Comparison of ENCODE assay signal across 8 mouse cellular contexts in the genomic region with DNA sequence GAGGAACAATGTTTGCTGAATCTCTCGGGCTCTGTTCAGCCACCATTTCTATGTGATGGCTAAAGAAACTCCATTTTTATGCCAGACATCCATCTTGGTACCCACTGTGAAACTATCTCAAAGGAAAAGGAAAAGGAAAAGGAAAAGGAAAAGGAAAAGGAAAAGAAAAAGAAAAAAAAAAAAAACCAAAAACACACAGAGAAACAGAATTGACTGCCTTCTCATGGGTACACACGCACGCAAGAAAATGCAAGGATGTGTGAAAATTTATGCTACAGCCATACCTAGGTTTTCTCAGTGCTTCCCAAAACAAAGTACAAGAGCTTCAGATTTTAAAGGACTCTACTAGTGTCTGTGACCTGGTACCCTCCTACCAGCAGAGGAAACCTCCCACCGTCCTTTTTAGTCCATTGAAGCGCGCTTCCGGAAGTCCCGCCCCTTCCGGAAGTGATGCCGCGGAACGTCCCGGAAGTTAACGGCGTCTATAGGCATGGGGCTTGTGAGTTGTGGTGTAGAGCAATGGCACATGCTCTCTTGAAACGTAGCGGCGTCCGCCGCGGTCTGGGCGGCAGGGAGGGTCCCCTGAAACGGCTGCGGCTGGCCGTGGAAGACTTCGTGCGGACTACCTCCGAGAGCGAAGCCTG. TPM values are rescaled to one million over a fixed set of nuclear protein-coding genes. Genes with fewer than 3 reads are reported as not detected.
DNase-seq lines count a peak whose midpoint lies in the region; ATAC-seq and TF ChIP-seq lines count a peak whose summit lies in the region.

A gene (plus strand): TSS at position 437 of the 644 bp plus-strand sequence.

- in situ Hi-C loops in Patski (cut with MboI; ENCODE audit: low pct_unique_long_range_greater_than_20kb): no loop called here

- peak within 1 kb of the TSS; percentile 90 for H3K9ac ChIP-seq in hindbrain, embryonic 13.5 days

- peaks cover 18% of the 10 kb centered on the region for H3K27me3 ChIP-seq in Patski
- peaks cover 31% of the 10 kb centered on the region for H3K27me3 ChIP-seq in hindbrain, embryonic 13.5 days

- peaks cover 20% of the 10 kb centered on the region for H3K36me3 ChIP-seq in hindbrain, embryonic 13.5 days

- WGBS in hindbrain, embryonic 13.5 days: 5% methylated on average over 29 of the region's 29 CpGs

- H3K9me3 ChIP-seq in hindbrain, embryonic 13.5 days: no peaks in the 10 kb centered on the region

- POLR2A ChIA-PET in Patski (lab: Charles Lee): interaction anchor here (1.2 kb wide), 1 partner anchor 35 kb away, joined by 3 read pairs; no protein-coding TSS in a partner anchor

- peak; percentile 94 for ATAC-seq in Patski
- peak; percentile 98 for ATAC-seq in hindbrain, embryonic 13.5 days (ENCODE audit: low FRiP score)

- H3K4me3 ChIP-seq in hindbrain, embryonic 13.5 days: peak within 1 kb of the TSS; percentile 95

- peaks cover 31% of the 10 kb centered on the region for H3K4me1 ChIP-seq in hindbrain, embryonic 13.5 days (replicated peaks)

- H3K27ac ChIP-seq in hindbrain, embryonic 13.5 days: peak within 1 kb of the TSS; percentile 82

- peak within 1 kb of the TSS; percentile 99 for H3K4me2 ChIP-seq in hindbrain, embryonic 13.5 days

- TF ChIP-seq CTCF in Patski (IDR thresholded peaks at IDR 0.05): no peak

- peak; percentile 64 for DNase-seq in Patski (ENCODE audit: low read depth, low spot score)
- peak; percentile 90 to 94 for DNase-seq in cerebellum, postnatal 14 days
- DNase-seq in frontal cortex, postnatal 14 days (ENCODE audit: low spot score in 2 of 2): peak; percentile 81 to 85
- peak; percentile 85 for DNase-seq in layer of hippocampus, postnatal 25 days (ENCODE audit: extremely low spot score in 1 of 2, low spot score in 1 of 2)
- peak; percentile 92 for DNase-seq in lung, postnatal 25 days (ENCODE audit: low spot score)
- DNase-seq in retina, embryonic 14.5 days (ENCODE audit: low spot score): peak; percentile 94
- peak; percentile 93 for DNase-seq in thymus, postnatal 4 days

- CTCF ChIA-PET in Patski (lab: Charles Lee): interaction anchor here (1.8 to 3.0 kb wide), 2 partner anchors 13 to 46 kb away, joined by 4 to 9 read pairs; no protein-coding TSS in a partner anchor

RNA-seq across cellular contexts. Expression of the gene that starts here (rescaled TPM):
- polyA plus RNA-seq in Patski (2021): 41.1 TPM
- 21.7 and 22.2 TPM in 2 replicates for polyA plus RNA-seq in hindbrain, embryonic 13.5 days (2015; fragmentation: Nextera tagmentation; extraction: Ambion mirVana)
- total RNA-seq in layer of hippocampus, postnatal 25 days (2021): 10 to 100 TPM; 19.9 to 28.3 TPM

Comparison
In these comparisons a context has a peak if more than half of its experiments do, and no peak if none do; other contexts are left out.
1. Peak in every context shown above with its lines: DNase-seq, ATAC-seq, H3K4me3 ChIP-seq and H3K27ac ChIP-seq.